Mouse (Mus musculus): ENCODE measurements around the gene Stom.

DNA sequence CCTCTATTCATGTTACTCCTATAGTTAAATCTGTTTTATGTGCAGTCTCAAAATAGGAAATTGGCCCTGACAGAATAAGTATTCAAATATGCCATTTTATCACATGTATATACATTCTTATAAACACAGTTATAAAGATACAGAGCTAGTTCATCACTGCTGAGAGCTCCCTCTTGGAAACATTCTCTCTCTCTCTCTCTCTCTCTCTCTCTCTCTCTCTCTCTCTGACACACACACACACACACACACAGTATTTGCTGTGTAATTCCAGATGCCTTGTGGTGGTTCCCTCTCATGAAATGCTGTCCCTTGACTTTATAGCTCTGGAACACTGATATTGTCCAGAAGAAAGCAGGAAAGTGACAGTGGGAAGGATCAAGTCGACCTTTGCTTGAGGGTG lies 1.3 kb upstream of the Stom start:
- TF ChIP-seq CTCF (conservative IDR thresholded peaks at IDR 0.05; ENCODE audit: low read length) (no peak), POU5F1 (IDR thresholded peaks at IDR 0.05; ENCODE audit: borderline replicate concordance, low read length) (no peak), NANOG (IDR thresholded peaks at IDR 0.05; ENCODE audit: borderline replicate concordance, low read length) (no peak)

All from E14TG2a.4 (cell line).